Mouse (Mus musculus): ENCODE measurements around the gene Sgo1.

Sgo1 gene

GRCm38 (mm10) chr17:53643360-53643759 is 45.8 kb downstream of the Sgo1 start:
- no peak for DNase-seq

- DNase-seq: no peak
These were observed 57.8 kb downstream of the Sgo1 start for GRCm38 (mm10) chr17:53631344-53631743.

- no peak for DNase-seq
These were observed 61.0 kb downstream of the Sgo1 start for GRCm38 (mm10) chr17:53628131-53628530.

- no peak for DNase-seq
These were observed 61.6 kb downstream of the Sgo1 start for GRCm38 (mm10) chr17:53627497-53627896.

- no peak for DNase-seq
These were observed 63.0 kb downstream of the Sgo1 start for GRCm38 (mm10) chr17:53626160-53626559.

Data from thymus, postnatal 36 days (tissue).